Mouse (Mus musculus): Measurements from ENCODE around the gene 1810049J17Rik. TPM values are rescaled to one million over a fixed set of nuclear protein-coding genes. Genes with fewer than 3 reads are reported as not detected.

1810049J17Rik gene
- polyA plus RNA-seq, 1 experiment: not detected

GRCm38 (mm10) chr15:12366072-12366469, 44.4 kb upstream of the 1810049J17Rik start:
- DNase-seq: peak; percentile 40
- Histone ChIP-seq H3K36me3 (ENCODE audit: control insufficient read depth, insufficient read depth, low read length) (peaks cover 2% of the 10 kb centered on the region; the same call in 1 of the 2 replicates), H3K27me3 (replicated peaks; ENCODE audit: control insufficient read depth, insufficient read depth, low read length) (no peaks in the 10 kb centered on the region), H3K4me1 (ENCODE audit: control insufficient read depth, insufficient read depth, low read length) (no peaks in the 10 kb centered on the region), H3K4me3 (ENCODE audit: insufficient read depth, low read depth, low read length) (no peak overlapping the region), H3K27ac (ENCODE audit: insufficient read depth, low read depth, low read length) (no peak overlapping the region)
- no peak for TF ChIP-seq CTCF (conservative IDR thresholded peaks at IDR 0.05; ENCODE audit: insufficient read depth, insufficient read length, low read depth, low read length)
- no peak for TF ChIP-seq POLR2A (IDR thresholded peaks at IDR 0.05; ENCODE audit: low read depth, low read length)
- 45% methylated on average over 3 of the region's 3 CpGs for WGBS

- H3K4me1 ChIP-seq (ENCODE audit: control insufficient read depth, insufficient read depth, low read length): no peaks in the 10 kb centered on the region
- no peaks in the 10 kb centered on the region for H3K27me3 ChIP-seq (replicated peaks; ENCODE audit: control insufficient read depth, insufficient read depth, low read length)
- TF ChIP-seq CTCF (conservative IDR thresholded peaks at IDR 0.05; ENCODE audit: insufficient read depth, insufficient read length, low read depth, low read length): no peak
- no peak for TF ChIP-seq POLR2A (IDR thresholded peaks at IDR 0.05; ENCODE audit: low read depth, low read length)
- no peak overlapping the region for H3K27ac ChIP-seq (ENCODE audit: insufficient read depth, low read depth, low read length)
- H3K4me3 ChIP-seq (ENCODE audit: insufficient read depth, low read depth, low read length): no peak overlapping the region
- H3K36me3 ChIP-seq (ENCODE audit: control insufficient read depth, insufficient read depth, low read length): peaks cover 2% of the 10 kb centered on the region; the same call in 1 of the 2 replicates
- no peak for DNase-seq
- WGBS: 83% methylated on average over 15 of the region's 15 CpGs
Observed at GRCm38 (mm10) chr15:12365416-12366071, 43.8 kb upstream of the 1810049J17Rik start.

- H3K36me3 ChIP-seq (ENCODE audit: control insufficient read depth, insufficient read depth, low read length): peaks cover 2% of the 10 kb centered on the region; the same call in 1 of the 2 replicates
- no peak overlapping the region for H3K4me3 ChIP-seq (ENCODE audit: insufficient read depth, low read depth, low read length)
- WGBS: 81% methylated on average over 4 of the region's 4 CpGs
- DNase-seq: no peak
- H3K27me3 ChIP-seq (replicated peaks; ENCODE audit: control insufficient read depth, insufficient read depth, low read length): no peaks in the 10 kb centered on the region
- no peak overlapping the region for H3K27ac ChIP-seq (ENCODE audit: insufficient read depth, low read depth, low read length)
- TF ChIP-seq CTCF (conservative IDR thresholded peaks at IDR 0.05; ENCODE audit: insufficient read depth, insufficient read length, low read depth, low read length) (no peak), POLR2A (IDR thresholded peaks at IDR 0.05; ENCODE audit: low read depth, low read length) (no peak)
- H3K4me1 ChIP-seq (ENCODE audit: control insufficient read depth, insufficient read depth, low read length): no peaks in the 10 kb centered on the region
Observed at GRCm38 (mm10) chr15:12364096-12364495, 42.4 kb upstream of the 1810049J17Rik start.

GRCm38 (mm10) chr15:12362701-12363040, 41.0 kb upstream of the 1810049J17Rik start:
- H3K27me3 ChIP-seq (replicated peaks; ENCODE audit: control insufficient read depth, insufficient read depth, low read length): no peaks in the 10 kb centered on the region
- no peaks in the 10 kb centered on the region for H3K4me1 ChIP-seq (ENCODE audit: control insufficient read depth, insufficient read depth, low read length)
- WGBS: 79% methylated on average over 6 of the region's 6 CpGs
- H3K36me3 ChIP-seq (ENCODE audit: control insufficient read depth, insufficient read depth, low read length): peaks cover 2% of the 10 kb centered on the region; the same call in 1 of the 2 replicates
- no peak for DNase-seq
- no peak overlapping the region for H3K27ac ChIP-seq (ENCODE audit: insufficient read depth, low read depth, low read length)
- TF ChIP-seq CTCF (conservative IDR thresholded peaks at IDR 0.05; ENCODE audit: insufficient read depth, insufficient read length, low read depth, low read length): no peak
- no peak for TF ChIP-seq POLR2A (IDR thresholded peaks at IDR 0.05; ENCODE audit: low read depth, low read length)
- H3K4me3 ChIP-seq (ENCODE audit: insufficient read depth, low read depth, low read length): no peak overlapping the region

- WGBS: 86% methylated on average over 14 of the region's 14 CpGs
- Histone ChIP-seq H3K27me3 (replicated peaks; ENCODE audit: control insufficient read depth, insufficient read depth, low read length) (no peaks in the 10 kb centered on the region), H3K27ac (ENCODE audit: insufficient read depth, low read depth, low read length) (no peak overlapping the region), H3K36me3 (ENCODE audit: control insufficient read depth, insufficient read depth, low read length) (peaks cover 2% of the 10 kb centered on the region; the same call in 1 of the 2 replicates), H3K4me1 (ENCODE audit: control insufficient read depth, insufficient read depth, low read length) (no peaks in the 10 kb centered on the region), H3K4me3 (ENCODE audit: insufficient read depth, low read depth, low read length) (no peak overlapping the region)
- TF ChIP-seq POLR2A (IDR thresholded peaks at IDR 0.05; ENCODE audit: low read depth, low read length) (no peak), CTCF (conservative IDR thresholded peaks at IDR 0.05; ENCODE audit: insufficient read depth, insufficient read length, low read depth, low read length) (no peak)
- no peak for DNase-seq
Observed at GRCm38 (mm10) chr15:12362001-12362700, 40.5 kb upstream of the 1810049J17Rik start.

GRCm38 (mm10) chr15:12360519-12361212, 39.0 kb upstream of the 1810049J17Rik start:
- Histone ChIP-seq H3K27me3 (replicated peaks; ENCODE audit: control insufficient read depth, insufficient read depth, low read length) (no peaks in the 10 kb centered on the region), H3K4me3 (ENCODE audit: insufficient read depth, low read depth, low read length) (no peak overlapping the region), H3K4me1 (ENCODE audit: control insufficient read depth, insufficient read depth, low read length) (no peaks in the 10 kb centered on the region), H3K36me3 (ENCODE audit: control insufficient read depth, insufficient read depth, low read length) (peaks cover 2% of the 10 kb centered on the region; the same call in 1 of the 2 replicates), H3K27ac (ENCODE audit: insufficient read depth, low read depth, low read length) (no peak overlapping the region)
- 84% methylated on average over 19 of the region's 19 CpGs for WGBS
- TF ChIP-seq POLR2A (IDR thresholded peaks at IDR 0.05; ENCODE audit: low read depth, low read length): no peak
- TF ChIP-seq CTCF (conservative IDR thresholded peaks at IDR 0.05; ENCODE audit: insufficient read depth, insufficient read length, low read depth, low read length): no peak
- DNase-seq: no peak

- DNase-seq: no peak
- 91% methylated on average over 5 of the region's 5 CpGs for WGBS
- no peak for TF ChIP-seq CTCF (conservative IDR thresholded peaks at IDR 0.05; ENCODE audit: insufficient read depth, insufficient read length, low read depth, low read length)
- TF ChIP-seq POLR2A (IDR thresholded peaks at IDR 0.05; ENCODE audit: low read depth, low read length): no peak
- Histone ChIP-seq H3K4me1 (ENCODE audit: control insufficient read depth, insufficient read depth, low read length) (no peaks in the 10 kb centered on the region), H3K27me3 (replicated peaks; ENCODE audit: control insufficient read depth, insufficient read depth, low read length) (no peaks in the 10 kb centered on the region), H3K27ac (ENCODE audit: insufficient read depth, low read depth, low read length) (no peak overlapping the region), H3K4me3 (ENCODE audit: insufficient read depth, low read depth, low read length) (no peak overlapping the region), H3K36me3 (ENCODE audit: control insufficient read depth, insufficient read depth, low read length) (peaks cover 2% of the 10 kb centered on the region; the same call in 1 of the 2 replicates)
Observed at GRCm38 (mm10) chr15:12358384-12358783, 36.7 kb upstream of the 1810049J17Rik start.
